Mouse (Mus musculus): ENCODE measurements at regions not wholly inside any gene's neighbourhood (a gene's known extent, or its start where the extent isn't known, plus 50 kb on each side); places are given as distances from the start of the nearest gene placed in this dataset.

GRCm38 (mm10) chr17:75617280-75617679 lies 65.5 kb upstream of the Fam98a start:
- intact Hi-C loops (cut with DNase I): no loop called here
- DNase-seq (ENCODE audit: low spot score in 2 of 2): peak; percentile 22 to 49

GRCm38 (mm10) chr17:75615335-75615734 lies 63.6 kb upstream of the Fam98a start:
- DNase-seq (ENCODE audit: low spot score in 2 of 2): peak in 1 of 2 experiments; percentile 9
- intact Hi-C loops (cut with DNase I): no loop called here

- DNase-seq (ENCODE audit: low spot score in 2 of 2): no peak
- intact Hi-C loops (cut with DNase I): no loop called here
Observed at GRCm38 (mm10) chr17:75603417-75604086, 51.8 kb upstream of the Fam98a start.

Data from left cerebral cortex, postnatal 25 days (tissue).